Mouse (Mus musculus): ENCODE measurements around the gene Car5a.

GRCm38 (mm10) chr8:121947753-121948141 lies 3.0 kb upstream of the Car5a start:
- TF ChIP-seq ZNF384 (IDR thresholded peaks at IDR 0.05; ENCODE audit: low read depth, low read length), result no peak
- TF ChIP-seq POLR2A (IDR thresholded peaks at IDR 0.05; ENCODE audit: control insufficient read depth in 1 of 2, insufficient read depth in 1 of 2, low read depth in 1 of 2, low read length in 2 of 2, poor library complexity in 1 of 2), result peak; percentile 63 to 68
- TF ChIP-seq CHD1 (IDR thresholded peaks at IDR 0.05; ENCODE audit: low read depth, low read length), result no peak
- TF ChIP-seq MAX (IDR thresholded peaks at IDR 0.05; ENCODE audit: low read length), result peak; percentile 77; the same call in 1 of the 2 replicates
- TF ChIP-seq CTCF (IDR thresholded peaks at IDR 0.05 in 2 of 3, conservative IDR thresholded peaks at IDR 0.05 in 1 of 3; ENCODE audit: control insufficient read depth in 1 of 3, insufficient read depth in 1 of 3, low read depth in 2 of 3, low read length in 3 of 3, poor library complexity in 1 of 3, severe bottlenecking in 1 of 3), result no peak
